ENCODE assay signal across 22 mouse cellular contexts in the genomic region with DNA sequence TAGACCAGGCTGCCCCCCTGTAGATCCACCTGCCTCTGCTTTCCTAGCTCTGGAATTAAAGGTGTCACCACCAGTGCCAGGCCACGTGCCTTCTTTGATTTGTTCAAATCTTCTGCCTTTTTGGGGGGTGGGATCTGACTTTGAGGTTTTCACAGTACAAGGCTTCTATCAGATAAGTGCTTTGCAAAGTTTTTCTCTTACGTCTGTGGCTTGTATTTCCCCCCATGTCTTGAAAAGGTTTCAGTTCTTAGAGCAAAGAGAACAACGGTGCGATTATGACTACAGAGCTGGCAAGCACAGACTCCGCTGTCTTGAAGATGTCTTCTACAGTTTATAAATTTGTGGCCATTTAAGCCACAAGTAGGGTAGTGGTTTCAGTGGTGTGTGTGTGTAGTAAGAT. TPM values are rescaled to one million over a fixed set of nuclear protein-coding genes. Genes with fewer than 3 reads are reported as not detected.
DNase-seq lines count a peak whose midpoint lies in the region; ATAC-seq lines count a peak whose summit lies in the region.
"Had no signal": no experiment of that assay in that cellular context is flagged by ENCODE, and none has a peak within 500 bp of the region (broad histone marks: within the 10 kb centered on the region; RNA-seq: fewer than 3 reads in every experiment).

No protein-coding gene starts in this region.

- peak; percentile 18 for ATAC-seq in inflammation-experienced regulatory T-cells, adult 6 months
- ATAC-seq: forebrain, embryonic 15.5 days; intestine, embryonic 16.5 days; Patski had no signal

- peak; percentile 39 for DNase-seq in thymus, postnatal 0 days (ENCODE audit: low spot score)
- DNase-seq in thymus, postnatal 4 days, result no peak
- DNase-seq in T-cell, adult 2 months (ENCODE audit: low spot score), result peak; percentile 41
- DNase-seq in thymus, postnatal 25 days, result peak; percentile 28
- no peak for DNase-seq in kidney, adult 18-20 months
- DNase-seq in adrenal gland, postnatal 10 days, result no peak
- no peak for DNase-seq in testis, postnatal 10 days (ENCODE audit: low spot score)
- DNase-seq: adrenal gland, adult 8-10 months; adrenal gland, postnatal 36 days; B cell, adult 2 months; cerebellum, adult 18-20 months; cerebellum, adult 9-10 months; cerebellum, postnatal 25 days; gastrocnemius, postnatal 10 days; gastrocnemius, postnatal 36 days; heart, adult 2 months; heart, postnatal 14 days; heart, postnatal 4 days had no signal

RNA-seq across cellular contexts. Expression of a gene that starts 13.8 kb away (rescaled TPM):
- polyA plus RNA-seq in thymus, postnatal 0 days (2015; fragmentation: Nextera tagmentation; extraction: Ambion mirVana), result 24.0 and 25.6 TPM in 2 replicates
- 10 to 100 TPM; 23.3 to 25.2 (median 25.1) TPM for polyA plus RNA-seq in inflammation-experienced regulatory T-cells, adult 6 months (2017; shearing (Covaris generic))
- total RNA-seq in adrenal gland, postnatal 10 days (2021), result 1 to 10 TPM; 4.2 to 5.5 TPM

RNA-seq across cellular contexts. Expression of a gene that starts 29.8 kb away (rescaled TPM):
- polyA plus RNA-seq in thymus, postnatal 0 days (2015; fragmentation: Nextera tagmentation; extraction: Ambion mirVana), result 12.1 and 14.5 TPM in 2 replicates
- polyA plus RNA-seq in inflammation-experienced regulatory T-cells, adult 6 months (2017; shearing (Covaris generic)), result 10 to 100 TPM; 18.9 to 24.1 (median 21.5) TPM
- 10 to 100 TPM in 1 of 2 experiments, 1 to 10 TPM in 1; 8.5 to 11.8 TPM for total RNA-seq in adrenal gland, postnatal 10 days (2021)

RNA-seq across cellular contexts. Expression of a gene that starts 29.9 kb away (rescaled TPM):
- 2.7 and 4.6 TPM in 2 replicates for polyA plus RNA-seq in thymus, postnatal 0 days (2015; fragmentation: Nextera tagmentation; extraction: Ambion mirVana)
- 10 to 100 TPM in 1 of 3 experiments, 1 to 10 TPM in 2; 6.2 to 13.5 (median 9.4) TPM for polyA plus RNA-seq in inflammation-experienced regulatory T-cells, adult 6 months (2017; shearing (Covaris generic))
- 10 to 100 TPM; 24.2 to 38.0 TPM for total RNA-seq in adrenal gland, postnatal 10 days (2021)

RNA-seq across cellular contexts. Expression of a gene that starts 50.3 kb away (rescaled TPM):
- polyA plus RNA-seq in thymus, postnatal 0 days (2015; fragmentation: Nextera tagmentation; extraction: Ambion mirVana), result 32.4 and 34.9 TPM in 2 replicates
- polyA plus RNA-seq in inflammation-experienced regulatory T-cells, adult 6 months (2017; shearing (Covaris generic)), result 10 to 100 TPM; 31.2 to 49.1 (median 47.2) TPM
- 10 to 100 TPM; 88.3 to 96.8 TPM for total RNA-seq in adrenal gland, postnatal 10 days (2021)

Comparison
In these comparisons a context has a peak if more than half of its experiments do, and no peak if none do; other contexts are left out.
1. DNase-seq: peak in thymus, postnatal 0 days (single experiment), T-cell, adult 2 months (single experiment) and thymus, postnatal 25 days (single experiment); none in thymus, postnatal 4 days (single experiment), kidney, adult 18-20 months (single experiment), adrenal gland, postnatal 10 days (single experiment) and testis, postnatal 10 days (single experiment).